Mouse (Mus musculus): ENCODE measurements at regions not wholly inside any gene's neighbourhood (a gene's known extent, or its start where the extent isn't known, plus 50 kb on each side); places are given as distances from the start of the nearest gene placed in this dataset.
A peak's percentile ranks its signal among the peaks of the same experiment; 100 is the strongest.

GRCm38 (mm10) chr14:31963131-31963911 is 65.5 kb upstream of the Galnt15 start:
- TF ChIP-seq CTCF (IDR thresholded peaks at IDR 0.05; ENCODE audit: control insufficient read depth, insufficient read depth, insufficient read length): no peak
- TF ChIP-seq MYOG (IDR thresholded peaks at IDR 0.05; ENCODE audit: control insufficient read depth, extremely low read depth, insufficient read length): no peak
- TF ChIP-seq MYOD1 (IDR thresholded peaks at IDR 0.05; ENCODE audit: control insufficient read depth, insufficient read length, low read depth): peak; percentile 41
- no peak for TF ChIP-seq USF1 (IDR thresholded peaks at IDR 0.05; ENCODE audit: low read depth)
- TF ChIP-seq MAX (IDR thresholded peaks at IDR 0.05): peak; percentile 73

Measured in C2C12 (cell line).